Mouse (Mus musculus): ENCODE measurements around the gene Dntt. TPM values are rescaled to one million over a fixed set of nuclear protein-coding genes. Genes with fewer than 3 reads are reported as not detected.

The Dntt gene
- 0.22 and 0.57 TPM in 2 replicates for polyA plus RNA-seq (2015; fragmentation: Nextera tagmentation; extraction: Ambion mirVana)

DNA sequence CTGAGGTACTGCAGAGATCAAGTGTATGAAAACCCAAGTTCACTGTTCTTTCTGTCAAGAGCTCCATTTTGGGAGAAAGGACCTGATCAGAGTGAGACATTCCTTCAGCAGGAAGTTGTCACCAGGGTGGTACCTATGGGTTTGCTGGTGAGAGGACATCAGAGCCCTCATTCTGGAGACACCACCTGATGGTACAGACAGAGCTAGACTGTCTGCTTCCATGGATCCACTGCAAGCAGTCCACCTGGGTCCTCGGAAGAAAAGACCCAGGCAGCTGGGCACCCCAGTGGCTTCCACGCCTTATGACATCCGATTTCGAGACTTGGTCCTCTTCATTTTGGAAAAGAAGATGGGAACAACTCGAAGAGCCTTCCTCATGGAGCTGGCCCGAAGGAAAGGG, at the start of gene Dntt:
Gene Dntt (plus strand): TSS at position 57 of the 400 bp plus-strand sequence.

DNA sequence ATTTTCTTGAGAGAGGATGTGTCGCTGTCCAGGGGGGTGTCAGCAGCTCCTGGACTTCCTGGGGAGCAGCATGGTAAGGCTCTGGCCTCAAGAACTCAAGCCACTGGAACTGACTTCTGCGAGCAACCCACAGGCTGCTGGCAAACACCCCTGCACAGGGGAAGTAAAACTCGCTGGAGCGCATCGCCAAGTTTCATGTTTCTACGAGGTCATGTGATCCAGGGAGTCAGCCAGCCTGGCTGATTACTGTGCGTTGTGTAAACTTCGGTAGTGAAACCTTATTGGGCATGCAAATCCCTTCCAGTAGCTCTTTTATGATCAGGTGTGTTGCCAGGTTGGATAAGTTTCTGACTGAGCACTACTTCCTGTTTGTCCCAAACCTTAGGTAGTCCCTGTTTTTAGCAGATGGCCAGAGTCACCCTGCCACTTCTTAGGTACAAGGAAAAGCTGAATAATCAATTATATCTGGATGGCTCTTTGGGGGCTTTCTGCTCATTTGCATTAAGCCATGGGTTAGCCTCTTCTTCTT, 35.0 kb upstream of the Dntt start, which contains the start of gene Blnk:
Gene Blnk (minus strand): TSS at position 479 of the 529 bp plus-strand sequence.

DNA sequence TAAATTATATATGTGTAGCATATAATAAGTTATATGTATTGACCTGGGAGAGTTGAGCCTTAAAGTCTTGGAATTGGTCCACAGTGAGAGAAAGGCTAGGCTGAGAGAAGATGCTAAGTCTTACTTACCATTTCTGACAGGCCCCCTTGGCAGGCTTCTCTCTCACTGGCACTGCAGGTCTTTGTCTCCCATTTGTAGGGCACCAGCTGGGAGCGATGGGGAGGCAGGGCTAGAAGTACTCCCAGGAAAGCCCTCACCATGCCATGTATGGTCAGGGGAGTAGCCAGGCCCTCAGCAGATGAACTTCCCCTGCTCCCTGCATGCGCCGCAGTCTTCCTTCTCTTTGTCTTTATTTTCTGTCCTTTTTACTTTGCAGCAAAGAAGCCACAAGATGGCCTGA, 47.8 kb downstream of the Dntt start, which contains the start of gene Opalin:
Gene Opalin (minus strand): TSS at position 208 of the 400 bp plus-strand sequence.

Other genes starting within 250 kb of the Dntt start
- gene Ccnj, start 198.0 kb upstream of the Dntt start, polyA plus RNA-seq (2015; fragmentation: Nextera tagmentation; extraction: Ambion mirVana) = 4.3 and 4.9 TPM in 2 replicates
- gene Zfp518a, start 134.6 kb upstream of the Dntt start, polyA plus RNA-seq (2015; fragmentation: Nextera tagmentation; extraction: Ambion mirVana) = 4.0 and 6.1 TPM in 2 replicates
- gene Blnk, start 34.7 kb upstream of the Dntt start, polyA plus RNA-seq (2015; fragmentation: Nextera tagmentation; extraction: Ambion mirVana) = 5.7 and 7.6 TPM in 2 replicates
- not detected in 2 replicates for gene Opalin, start 47.8 kb downstream of the Dntt start, polyA plus RNA-seq (2015; fragmentation: Nextera tagmentation; extraction: Ambion mirVana)
- not detected in 2 replicates for gene Tll2, start 177.6 kb downstream of the Dntt start, polyA plus RNA-seq (2015; fragmentation: Nextera tagmentation; extraction: Ambion mirVana)
- 53.2 and 56.3 TPM in 2 replicates for gene Tm9sf3, start 234.7 kb downstream of the Dntt start, polyA plus RNA-seq (2015; fragmentation: Nextera tagmentation; extraction: Ambion mirVana)